Mouse (Mus musculus) adrenal gland, adult 8-10 months (tissue): ENCODE data around the gene Rnd2. TPM values are rescaled to one million over a fixed set of nuclear protein-coding genes. Genes with fewer than 3 reads are reported as not detected.
"Not testable (repeated sequence)": the region's sequence is repeated elsewhere in the genome, so short reads cannot be mapped to it uniquely, and the experiment has no call there.

Experiments
- DNase-seq: peaks from one replicate; pipeline ENCODE4 v3.0.0; 2022
- total RNA-seq, 4 experiments: library from RNA; stranded (reverse); gene quantifications; 2 replicates each; pipeline ENCODE4 v1.2.4; 2022

The Rnd2 gene
- total RNA-seq, 4 experiments from 2014 or later = 9.2 to 23.8 (median 16.2) TPM

GRCm38 (mm10) chr11:101447786-101448185, 17.0 kb upstream of the Rnd2 start:
- DNase-seq = no peak

GRCm38 (mm10) chr11:101448274-101448746, 16.5 kb upstream of the Rnd2 start, which contains the start of gene Ifi35:
Gene Ifi35, plus strand, starts transcription at chr11:101448407.
- DNase-seq = peak; percentile 86

- DNase-seq = no peak
Observed at GRCm38 (mm10) chr11:101448899-101449298, 15.9 kb upstream of the Rnd2 start.

- DNase-seq = not testable (repeated sequence)
Observed at GRCm38 (mm10) chr11:101449596-101449995, 15.2 kb upstream of the Rnd2 start.

GRCm38 (mm10) chr11:101450394-101450793, 14.4 kb upstream of the Rnd2 start:
- DNase-seq = no peak

- DNase-seq = no peak
Observed at GRCm38 (mm10) chr11:101451536-101451935, 13.3 kb upstream of the Rnd2 start.

GRCm38 (mm10) chr11:101452093-101452774, 12.6 kb upstream of the Rnd2 start:
- DNase-seq = no peak

- no peak for DNase-seq
Observed at GRCm38 (mm10) chr11:101454702-101455101, 10.1 kb upstream of the Rnd2 start.

GRCm38 (mm10) chr11:101455627-101456026, 9.2 kb upstream of the Rnd2 start:
- no peak for DNase-seq

- no peak for DNase-seq
Observed at GRCm38 (mm10) chr11:101457631-101458030, 7.2 kb upstream of the Rnd2 start.

- DNase-seq = no peak
Observed at GRCm38 (mm10) chr11:101458217-101458616, 6.6 kb upstream of the Rnd2 start.

GRCm38 (mm10) chr11:101459716-101460115, 5.1 kb upstream of the Rnd2 start:
- no peak for DNase-seq

GRCm38 (mm10) chr11:101460321-101460720, 4.5 kb upstream of the Rnd2 start:
- DNase-seq = no peak

GRCm38 (mm10) chr11:101462141-101462540, 2.7 kb upstream of the Rnd2 start:
- DNase-seq = no peak

- no peak for DNase-seq
Observed at GRCm38 (mm10) chr11:101462583-101463440, 2.0 kb upstream of the Rnd2 start.

GRCm38 (mm10) chr11:101465101-101465868, 486 bp downstream of the Rnd2 start:
- peak; percentile 72 for DNase-seq

- DNase-seq = peak; percentile 70
Observed at GRCm38 (mm10) chr11:101465869-101466551, 1.2 kb downstream of the Rnd2 start, which contains the start of gene Vat1. Gene Vat1, minus strand, starts transcription at chr11:101466230.

GRCm38 (mm10) chr11:101466552-101466950, 1.8 kb downstream of the Rnd2 start:
- DNase-seq = not testable (repeated sequence)

GRCm38 (mm10) chr11:101467477-101468262, 2.9 kb downstream of the Rnd2 start:
- peak; percentile 79 for DNase-seq

GRCm38 (mm10) chr11:101468263-101468688, 3.5 kb downstream of the Rnd2 start:
- DNase-seq = no peak

GRCm38 (mm10) chr11:101468731-101469130, 3.9 kb downstream of the Rnd2 start:
- no peak for DNase-seq
